Mouse (Mus musculus): ENCODE measurements at regions not wholly inside any gene's neighbourhood (a gene's known extent, or its start where the extent isn't known, plus 50 kb on each side); places are given as distances from the start of the nearest gene placed in this dataset.
"Not testable (repeated sequence)": the region's sequence is repeated elsewhere in the genome, so short reads cannot be mapped to it uniquely, and the experiment has no call there.

DNA sequence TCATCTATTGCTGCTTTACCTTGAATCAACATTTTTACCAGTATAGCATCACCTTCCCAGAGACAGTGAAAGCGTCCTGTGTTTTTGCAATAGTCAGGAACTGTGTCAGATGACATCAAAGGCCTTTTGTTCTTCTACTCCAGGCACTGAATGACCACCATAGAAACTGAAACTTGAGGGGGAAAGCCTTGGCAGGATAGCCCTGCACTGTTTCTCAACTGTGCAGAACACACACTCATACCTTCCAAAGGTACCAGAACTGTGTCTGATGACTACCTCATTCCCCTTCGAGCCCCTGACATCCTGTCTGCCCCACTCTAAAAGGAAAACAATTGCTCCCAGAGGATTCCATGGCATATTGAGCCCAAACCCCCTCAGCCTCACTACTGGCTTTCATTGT is 134.3 kb downstream of the Tomm20 start:
- TF ChIP-seq GATA1, TAL1 (IDR thresholded peaks at IDR 0.05; ENCODE audit: low read length): not testable (repeated sequence)
